8 mouse cellular contexts compared by ENCODE assay signal in genomic region chr4:62286257-62286991, GRCm38 (mm10). TPM values are rescaled to one million over a fixed set of nuclear protein-coding genes. Genes with fewer than 3 reads are reported as not detected.
DNase-seq lines count a peak whose midpoint lies in the region; ATAC-seq lines count a peak whose summit lies in the region.

No protein-coding gene starts in this region.

- peak; percentile 86 for DNase-seq in layer of hippocampus, adult 11-12 months (ENCODE audit: low spot score)
- DNase-seq in layer of hippocampus, adult 9-10 months (ENCODE audit: low spot score), result no peak
- peak; percentile 66 for DNase-seq in embryo, embryonic 11.5 days (ENCODE audit: low read depth, low spot score)
- DNase-seq in heart, adult 11 months, result peak; percentile 99
- peak; percentile 78 for DNase-seq in kidney, adult 11 months
- peak; percentile 83 for DNase-seq in limb, embryonic 11.5 days (ENCODE audit: low spot score)
- DNase-seq in spleen, adult 12 weeks (ENCODE audit: low spot score), result peak; percentile 20

- H3K36me3 ChIP-seq in limb, embryonic 11.5 days (ENCODE audit: control insufficient read depth, insufficient read depth, low read length), result no peaks in the 10 kb centered on the region
- H3K36me3 ChIP-seq in midbrain, embryonic 13.5 days, result 0 out of 2 replicates have a peak, but pooled peaks cover 2% of the 10 kb centered on the region

- no peaks in the 10 kb centered on the region for H3K27me3 ChIP-seq in limb, embryonic 11.5 days (ENCODE audit: control insufficient read depth, insufficient read depth, low read length)
- no peaks in the 10 kb centered on the region for H3K27me3 ChIP-seq in midbrain, embryonic 13.5 days

- H3K9me3 ChIP-seq in limb, embryonic 11.5 days (ENCODE audit: control insufficient read depth, low read length), result no peaks in the 10 kb centered on the region
- no peaks in the 10 kb centered on the region for H3K9me3 ChIP-seq in midbrain, embryonic 13.5 days

- ATAC-seq in limb, embryonic 11.5 days (ENCODE audit: insufficient number of reproducible peaks, low FRiP score, low TSS enrichment, low read depth), result peak; percentile 91
- ATAC-seq in midbrain, embryonic 13.5 days, result peak; percentile 96

- H3K4me3 ChIP-seq in limb, embryonic 11.5 days (ENCODE audit: low read depth, low read length), result peak overlapping the region; percentile 74
- peak overlapping the region; percentile 67 for H3K4me3 ChIP-seq in midbrain, embryonic 13.5 days (replicated peaks)

- H3K4me2 ChIP-seq in limb, embryonic 11.5 days (ENCODE audit: low read depth, severe bottlenecking), result peak overlapping the region; percentile 64
- H3K4me2 ChIP-seq in midbrain, embryonic 13.5 days (replicated peaks), result peak overlapping the region; percentile 64

- WGBS in limb, embryonic 11.5 days, result under 1% methylated on average over 55 of the region's 55 CpGs
- WGBS in midbrain, embryonic 13.5 days, result under 1% methylated on average over 55 of the region's 55 CpGs

- no peaks in the 10 kb centered on the region for H3K4me1 ChIP-seq in limb, embryonic 11.5 days (ENCODE audit: control insufficient read depth, insufficient read depth, low read length)
- H3K4me1 ChIP-seq in midbrain, embryonic 13.5 days (replicated peaks), result peaks cover 13% of the 10 kb centered on the region

- H3K9ac ChIP-seq in limb, embryonic 11.5 days (ENCODE audit: low read length), result peak overlapping the region; percentile 60
- peak overlapping the region; percentile 67 for H3K9ac ChIP-seq in midbrain, embryonic 13.5 days (replicated peaks)

- 0 out of 2 replicates have a peak overlapping the region, but pooled peaks have one; percentile 58 for H3K27ac ChIP-seq in limb, embryonic 11.5 days (replicated peaks; ENCODE audit: low read depth, low read length)
- H3K27ac ChIP-seq in midbrain, embryonic 13.5 days, result 0 out of 2 replicates have a peak overlapping the region, but pooled peaks have one; percentile 14

RNA-seq across cellular contexts. Expression of gene Slc31a2, which starts 24.1 kb away (rescaled TPM):
- polyA plus RNA-seq in limb, embryonic 11.5 days (2014; fragmentation: Nextera tagmentation; extraction: Ambion mirVana), result 9.6 and 11.3 TPM in 2 replicates
- polyA plus RNA-seq in midbrain, embryonic 13.5 days (2015; fragmentation: Nextera tagmentation; extraction: Ambion mirVana), result 11.4 and 12.5 TPM in 2 replicates

RNA-seq across cellular contexts. Expression of gene Zfp37, which starts 55.6 kb away (rescaled TPM):
- polyA plus RNA-seq in limb, embryonic 11.5 days (2014; fragmentation: Nextera tagmentation; extraction: Ambion mirVana), result 24.1 and 24.9 TPM in 2 replicates
- 28.1 and 34.6 TPM in 2 replicates for polyA plus RNA-seq in midbrain, embryonic 13.5 days (2015; fragmentation: Nextera tagmentation; extraction: Ambion mirVana)
